Mouse (Mus musculus) midbrain, embryonic 16.5 days (tissue): Measurements from ENCODE around the gene Thra. TPM values are rescaled to one million over a fixed set of nuclear protein-coding genes. Genes with fewer than 3 reads are reported as not detected.
A peak's percentile ranks its signal among the peaks of the same experiment; 100 is the strongest.

Source experiments
- ATAC-seq: fragments of 200-750 bp; cut with Nextera tagmentation; 2 replicates; pipeline ENCODE4 v1.8.0; 2017; ENCODE audit warnings: moderate TSS enrichment
- H3K27ac ChIP-seq: fragments of 300-500 bp; sonication (generic); 2 replicates; pipeline ENCODE4 v1.5.1; 2014; ENCODE audit warnings: mild to moderate bottlenecking, low read length, mixed read lengths
- H3K27me3 ChIP-seq: fragments of 300-500 bp; sonication (generic); 2 replicates; pipeline ENCODE4 v1.6.1; 2014; ENCODE audit warnings: low read depth, low read length, mixed read lengths; ENCODE audit not compliant: control insufficient read depth, insufficient read depth
- H3K36me3 ChIP-seq: fragments of 300-500 bp; sonication (generic); 2 replicates; pipeline ENCODE4 v1.6.1; 2014; ENCODE audit warnings: mild to moderate bottlenecking, low read length, moderate library complexity, mixed read lengths; ENCODE audit not compliant: control insufficient read depth, insufficient read depth
- H3K4me1 ChIP-seq: fragments of 300-500 bp; sonication (generic); 2 replicates; pipeline ENCODE4 v1.6.1; 2014; ENCODE audit warnings: mild to moderate bottlenecking, low read length, mixed read lengths; ENCODE audit not compliant: control insufficient read depth, insufficient read depth
- H3K4me2 ChIP-seq: fragments of 300-500 bp; sonication (generic); 2 replicates; pipeline ENCODE4 v1.6.1; 2014; ENCODE audit warnings: mild to moderate bottlenecking, low read length, mixed read lengths
- H3K4me3 ChIP-seq: fragments of 300-500 bp; sonication (generic); 2 replicates; pipeline ENCODE4 v1.5.1; 2014; ENCODE audit warnings: low read depth, mild to moderate bottlenecking, low read length, moderate library complexity, mixed read lengths
- H3K9ac ChIP-seq: fragments of 300-500 bp; sonication (generic); 2 replicates; pipeline ENCODE4 v1.6.1; 2014; ENCODE audit warnings: low read depth, low read length, mixed read lengths
- H3K9me3 ChIP-seq: fragments of 300-500 bp; sonication (generic); replicated peaks from 2 replicates; pipeline ENCODE4 v1.6.1; 2014; ENCODE audit warnings: mild to moderate bottlenecking, low read length, mixed read lengths; ENCODE audit not compliant: control insufficient read depth, poor library complexity, severe bottlenecking
- WGBS: fragments of 180-500 bp; shearing (Covaris S2); extraction: QIAGEN DNeasy Blood & Tissue Kit; methylation state at CpG from one replicate; pipeline ENCODE4 v1.1.7; 2014; 5-methylcytosine and 5-hydroxymethylcytosine counted together
- polyA plus RNA-seq: library from polyadenylated mRNA; unstranded; fragments of >200 nt; fragmentation: Nextera tagmentation; extraction: Ambion mirVana; gene quantifications from 2 replicates; pipeline ENCODE4 v1.2.1, GENCODE M21; 2015

The Thra gene
- polyA plus RNA-seq, 1 experiment from 2014 or later = 149 TPM

DNA sequence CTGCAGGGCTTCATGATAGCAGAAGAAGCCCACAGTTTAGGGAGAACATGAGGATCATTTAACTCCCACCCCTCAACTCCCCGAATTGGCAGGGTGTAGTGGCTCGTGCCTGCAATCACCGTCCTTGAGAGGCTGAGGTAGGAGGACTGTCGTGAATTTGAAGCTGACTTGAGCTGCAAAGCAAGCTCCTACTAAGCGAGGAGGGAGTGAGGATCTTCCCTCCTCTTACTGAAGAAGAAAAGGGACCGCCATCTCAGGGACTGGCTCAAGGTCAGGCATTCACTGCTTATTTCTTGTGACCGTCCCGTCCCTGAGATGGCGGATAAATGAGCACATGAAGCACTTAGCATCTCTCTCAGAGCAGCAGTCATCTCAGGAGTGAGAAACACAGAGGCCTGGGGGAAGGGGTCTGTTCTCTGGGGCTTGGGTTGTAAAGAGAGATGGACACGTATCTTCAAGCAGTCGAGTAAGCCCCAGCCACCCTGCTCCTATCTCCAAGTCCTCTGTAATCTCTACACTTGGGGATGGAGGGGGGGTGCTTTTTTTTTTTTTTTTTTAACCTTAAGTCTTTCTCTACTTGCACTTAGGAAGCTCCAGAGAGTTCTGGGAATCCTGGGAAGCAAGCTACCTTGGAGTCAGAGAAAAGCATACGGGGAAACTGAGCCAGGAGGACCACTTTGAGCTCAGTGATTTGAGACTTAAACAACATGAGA is 35.8 kb downstream of the Thra start:
- H3K27me3 ChIP-seq = no peaks in the 10 kb centered on the region
- no peak; the same call in 1 of the 2 replicates for ATAC-seq
- H3K4me3 ChIP-seq = no peak overlapping the region
- H3K9ac ChIP-seq = no peak overlapping the region
- H3K36me3 ChIP-seq = no peaks in the 10 kb centered on the region; the same call in 1 of the 2 replicates
- 54% methylated on average over 12 of the region's 12 CpGs for WGBS
- H3K27ac ChIP-seq = peak overlapping the region; percentile 44
- peak overlapping the region; percentile 96; the same call in 1 of the 2 replicates for H3K4me2 ChIP-seq
- peaks cover 38% of the 10 kb centered on the region for H3K4me1 ChIP-seq
- H3K9me3 ChIP-seq = no peaks in the 10 kb centered on the region

DNA sequence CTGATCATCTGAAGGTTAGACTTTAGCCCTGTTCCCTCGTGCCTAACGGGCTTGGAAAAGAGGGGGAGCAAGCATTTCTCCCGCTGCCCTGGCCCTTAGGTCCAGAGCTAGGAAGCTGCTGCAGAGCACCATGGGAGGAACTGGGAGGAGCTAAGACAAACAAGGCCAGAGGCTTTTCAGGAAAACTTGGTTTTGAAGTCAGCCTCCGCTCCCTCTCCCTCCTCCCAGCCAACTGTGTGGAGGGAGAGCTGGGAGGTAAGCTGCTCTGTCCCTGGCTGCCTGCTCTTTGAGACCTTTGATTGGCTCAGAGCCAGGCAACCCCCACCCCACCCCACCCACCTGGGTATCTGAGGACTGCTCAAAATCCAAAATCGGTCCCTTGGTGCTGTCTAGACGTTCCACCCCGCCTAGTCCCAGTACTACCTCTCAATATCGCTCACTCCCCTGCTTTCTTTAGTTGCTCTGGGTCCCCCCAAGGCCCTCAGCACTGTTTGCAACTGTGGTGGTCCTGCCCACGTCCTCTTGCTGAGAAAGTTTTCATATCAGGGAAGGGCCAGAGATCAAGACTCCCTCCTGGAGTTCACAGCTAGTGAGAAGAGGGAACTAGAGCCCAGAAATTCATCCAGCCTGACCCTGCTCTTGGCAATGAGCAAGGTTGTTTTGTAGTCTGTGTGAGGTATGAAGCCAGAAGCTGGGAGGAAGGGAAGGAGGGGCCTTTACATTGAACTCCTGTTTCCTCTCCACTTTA is 36.6 kb downstream of the Thra start:
- Histone ChIP-seq H3K9ac (no peak overlapping the region), H3K27ac (peak overlapping the region; percentile 45), H3K27me3 (no peaks in the 10 kb centered on the region), H3K4me3 (no peak overlapping the region), H3K4me1 (peaks cover 39% of the 10 kb centered on the region), H3K36me3 (no peaks in the 10 kb centered on the region), H3K4me2 (no peak overlapping the region), H3K9me3 (no peaks in the 10 kb centered on the region)
- no peak for ATAC-seq
- WGBS = 7% methylated on average over 9 of the region's 9 CpGs

DNA sequence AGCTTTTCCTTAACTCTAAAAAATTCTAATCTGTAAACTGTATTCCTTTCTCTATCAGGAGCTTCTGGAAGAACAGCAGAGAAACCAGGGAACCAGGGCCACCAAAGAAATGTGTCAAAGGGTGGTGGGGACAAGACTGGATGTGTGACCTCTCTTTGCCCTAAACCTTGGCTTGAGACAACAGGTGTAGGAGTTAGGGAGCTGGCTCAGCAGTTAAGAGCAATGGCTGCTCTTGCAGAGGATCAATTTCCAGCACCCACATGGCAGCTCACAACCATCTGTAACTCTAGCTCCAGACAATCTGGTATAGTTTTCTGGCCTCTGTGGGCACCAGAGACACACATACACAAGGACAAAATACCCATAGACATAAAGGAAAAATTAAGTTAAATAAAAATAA is 37.5 kb downstream of the Thra start:
- Histone ChIP-seq H3K36me3 (no peaks in the 10 kb centered on the region), H3K27ac (no peak overlapping the region), H3K4me3 (no peak overlapping the region), H3K9me3 (no peaks in the 10 kb centered on the region), H3K9ac (no peak overlapping the region), H3K27me3 (no peaks in the 10 kb centered on the region), H3K4me2 (no peak overlapping the region), H3K4me1 (peaks cover 44% of the 10 kb centered on the region)
- no peak for ATAC-seq

- Histone ChIP-seq H3K27ac (no peak overlapping the region; the same call in 1 of the 2 replicates), H3K4me1 (peaks cover 25% of the 10 kb centered on the region), H3K9ac (no peak overlapping the region), H3K9me3 (no peaks in the 10 kb centered on the region), H3K36me3 (no peaks in the 10 kb centered on the region), H3K4me2 (no peak overlapping the region; the same call in 1 of the 2 replicates), H3K4me3 (no peak overlapping the region), H3K27me3 (no peaks in the 10 kb centered on the region)
- ATAC-seq = no peak
- 15% methylated on average over 11 of the region's 14 CpGs for WGBS
Measured at GRCm38 (mm10) chr11:98781851-98782512, 41.5 kb downstream of the Thra start.

GRCm38 (mm10) chr11:98782651-98783235 is 42.3 kb downstream of the Thra start:
- H3K4me1 ChIP-seq = peaks cover 25% of the 10 kb centered on the region

GRCm38 (mm10) chr11:98783236-98783696 is 42.8 kb downstream of the Thra start:
- no peak overlapping the region for H3K4me3 ChIP-seq
- peak overlapping the region; percentile 31 for H3K27ac ChIP-seq
- no peak overlapping the region; the same call in 1 of the 2 replicates for H3K9ac ChIP-seq
- under 1% methylated on average over 20 of the region's 20 CpGs for WGBS
- no peaks in the 10 kb centered on the region for H3K9me3 ChIP-seq
- H3K4me1 ChIP-seq = peaks cover 25% of the 10 kb centered on the region
- H3K36me3 ChIP-seq = no peaks in the 10 kb centered on the region
- peak overlapping the region; percentile 36 for H3K4me2 ChIP-seq
- peak; percentile 33; the same call in 1 of the 2 replicates for ATAC-seq
- H3K27me3 ChIP-seq = no peaks in the 10 kb centered on the region

More at GRCm38 (mm10) chr11:98782651-98783235, 42.3 kb downstream of the Thra start:
- H3K27ac ChIP-seq = peak overlapping the region; percentile 31
- H3K4me2 ChIP-seq = peak overlapping the region; percentile 36
- H3K9ac ChIP-seq = no peak overlapping the region; the same call in none of the 2 replicates
- 3% methylated on average over 17 of the region's 17 CpGs for WGBS
- no peak overlapping the region for H3K4me3 ChIP-seq
- no peak for ATAC-seq
- no peaks in the 10 kb centered on the region for H3K9me3 ChIP-seq
- no peaks in the 10 kb centered on the region for H3K27me3 ChIP-seq
- H3K36me3 ChIP-seq = no peaks in the 10 kb centered on the region

- Histone ChIP-seq H3K4me2 (no peak overlapping the region), H3K9me3 (no peaks in the 10 kb centered on the region), H3K4me3 (no peak overlapping the region), H3K36me3 (no peaks in the 10 kb centered on the region), H3K9ac (no peak overlapping the region), H3K4me1 (peaks cover 27% of the 10 kb centered on the region), H3K27ac (peak overlapping the region; percentile 31; the same call in 1 of the 2 replicates), H3K27me3 (no peaks in the 10 kb centered on the region)
- no peak for ATAC-seq
- 82% methylated on average over 4 of the region's 4 CpGs for WGBS
Measured at GRCm38 (mm10) chr11:98784139-98784538, 43.7 kb downstream of the Thra start.

- ATAC-seq = no peak
- Histone ChIP-seq H3K9me3 (no peaks in the 10 kb centered on the region), H3K4me1 (peaks cover 27% of the 10 kb centered on the region), H3K9ac (no peak overlapping the region), H3K27me3 (no peaks in the 10 kb centered on the region), H3K4me3 (no peak overlapping the region), H3K36me3 (no peaks in the 10 kb centered on the region), H3K27ac (peak overlapping the region; percentile 65; the same call in 1 of the 2 replicates), H3K4me2 (no peak overlapping the region)
- 64% methylated on average over 10 of the region's 10 CpGs for WGBS
Measured at GRCm38 (mm10) chr11:98785214-98785613, 44.8 kb downstream of the Thra start.
